Mouse (Mus musculus): ENCODE measurements around the gene Myh9. TPM values are rescaled to one million over a fixed set of nuclear protein-coding genes. Genes with fewer than 3 reads are reported as not detected.

Gene Myh9
- 105 and 110 TPM in 2 replicates for total RNA-seq (2015; ENCODE audit: low replicate concordance)
- 158 and 246 TPM in 2 replicates for total RNA-seq (2017; ENCODE audit: low replicate concordance)

GRCm38 (mm10) chr15:77842047-77842843 lies at the start of gene Myh9:
Gene Myh9, minus strand, starts transcription at chr15:77842175.
- peak; percentile 89 for ATAC-seq (replicated peaks; ENCODE audit: low FRiP score, poor library complexity, severe bottlenecking)

- ATAC-seq (replicated peaks; ENCODE audit: low FRiP score, poor library complexity, severe bottlenecking), result no peak
Measured at GRCm38 (mm10) chr15:77891766-77892165, 49.8 kb upstream of the Myh9 start.

GRCm38 (mm10) chr15:77889761-77890422 lies 47.9 kb upstream of the Myh9 start:
- no peak for ATAC-seq (replicated peaks; ENCODE audit: low FRiP score, poor library complexity, severe bottlenecking)

GRCm38 (mm10) chr15:77888286-77888685 lies 46.3 kb upstream of the Myh9 start:
- no peak for ATAC-seq (replicated peaks; ENCODE audit: low FRiP score, poor library complexity, severe bottlenecking)

- ATAC-seq (replicated peaks; ENCODE audit: low FRiP score, poor library complexity, severe bottlenecking), result no peak
Measured at GRCm38 (mm10) chr15:77887093-77887488, 45.1 kb upstream of the Myh9 start.

- no peak for ATAC-seq (replicated peaks; ENCODE audit: low FRiP score, poor library complexity, severe bottlenecking)
Measured at GRCm38 (mm10) chr15:77886369-77887092, 44.6 kb upstream of the Myh9 start.

GRCm38 (mm10) chr15:77885945-77886344 lies 44.0 kb upstream of the Myh9 start:
- ATAC-seq (replicated peaks; ENCODE audit: low FRiP score, poor library complexity, severe bottlenecking), result no peak

GRCm38 (mm10) chr15:77885159-77885558 lies 43.2 kb upstream of the Myh9 start:
- ATAC-seq (replicated peaks; ENCODE audit: low FRiP score, poor library complexity, severe bottlenecking), result no peak

- no peak for ATAC-seq (replicated peaks; ENCODE audit: low FRiP score, poor library complexity, severe bottlenecking)
Measured at GRCm38 (mm10) chr15:77883697-77884010, 41.7 kb upstream of the Myh9 start.

- ATAC-seq (replicated peaks; ENCODE audit: low FRiP score, poor library complexity, severe bottlenecking), result no peak
Measured at GRCm38 (mm10) chr15:77882797-77883696, 41.1 kb upstream of the Myh9 start.

- no peak for ATAC-seq (replicated peaks; ENCODE audit: low FRiP score, poor library complexity, severe bottlenecking)
Measured at GRCm38 (mm10) chr15:77882297-77882696, 40.3 kb upstream of the Myh9 start.

GRCm38 (mm10) chr15:77881698-77882097 lies 39.7 kb upstream of the Myh9 start:
- peak; percentile 58; the same call in 1 of the 2 replicates for ATAC-seq (replicated peaks; ENCODE audit: low FRiP score, poor library complexity, severe bottlenecking)

- ATAC-seq (replicated peaks; ENCODE audit: low FRiP score, poor library complexity, severe bottlenecking), result no peak
Measured at GRCm38 (mm10) chr15:77880738-77881137, 38.8 kb upstream of the Myh9 start.

GRCm38 (mm10) chr15:77879756-77880155 lies 37.8 kb upstream of the Myh9 start:
- ATAC-seq (replicated peaks; ENCODE audit: low FRiP score, poor library complexity, severe bottlenecking), result no peak

GRCm38 (mm10) chr15:77877209-77877608 lies 35.2 kb upstream of the Myh9 start:
- ATAC-seq (replicated peaks; ENCODE audit: low FRiP score, poor library complexity, severe bottlenecking), result no peak

- ATAC-seq (replicated peaks; ENCODE audit: low FRiP score, poor library complexity, severe bottlenecking), result no peak
Measured at GRCm38 (mm10) chr15:77876716-77877115, 34.7 kb upstream of the Myh9 start.

- no peak for ATAC-seq (replicated peaks; ENCODE audit: low FRiP score, poor library complexity, severe bottlenecking)
Measured at GRCm38 (mm10) chr15:77875953-77876352, 34.0 kb upstream of the Myh9 start.

- ATAC-seq (replicated peaks; ENCODE audit: low FRiP score, poor library complexity, severe bottlenecking), result no peak
Measured at GRCm38 (mm10) chr15:77874807-77875206, 32.8 kb upstream of the Myh9 start.

GRCm38 (mm10) chr15:77874310-77874709 lies 32.3 kb upstream of the Myh9 start:
- ATAC-seq (replicated peaks; ENCODE audit: low FRiP score, poor library complexity, severe bottlenecking), result no peak

GRCm38 (mm10) chr15:77873564-77873963 lies 31.6 kb upstream of the Myh9 start:
- no peak for ATAC-seq (replicated peaks; ENCODE audit: low FRiP score, poor library complexity, severe bottlenecking)

All from erythroblast, adult 5-6 weeks (primary cell).